Mouse (Mus musculus) stomach, embryonic 15.5 days (tissue): Measurements from ENCODE around the gene Whamm. TPM values are rescaled to one million over a fixed set of nuclear protein-coding genes. Genes with fewer than 3 reads are reported as not detected.

Experiments used
- ATAC-seq: fragments of 200-750 bp; cut with Nextera tagmentation; 2 replicates; pipeline ENCODE4 v1.8.0; 2017; ENCODE audit warnings: low read depth, moderate number of reproducible peaks, moderate TSS enrichment; ENCODE audit not compliant: insufficient read depth, low FRiP score
- H3K27ac ChIP-seq: fragments of 300-500 bp; sonication (generic); 2 replicates; pipeline ENCODE4 v1.5.1; 2015; ENCODE audit warnings: mild to moderate bottlenecking, inconsistent platforms
- H3K27me3 ChIP-seq: fragments of 300-500 bp; sonication (generic); replicated peaks from 2 replicates; pipeline ENCODE4 v1.6.1; 2015; ENCODE audit warnings: inconsistent platforms
- H3K36me3 ChIP-seq: fragments of 300-500 bp; sonication (generic); 2 replicates; pipeline ENCODE4 v1.6.1; 2015; ENCODE audit warnings: inconsistent platforms
- H3K4me1 ChIP-seq: fragments of 300-500 bp; sonication (generic); 2 replicates; pipeline ENCODE4 v1.6.1; 2015; ENCODE audit warnings: inconsistent platforms
- H3K4me2 ChIP-seq: fragments of 300-500 bp; sonication (generic); 2 replicates; pipeline ENCODE4 v1.6.1; 2015; ENCODE audit warnings: mild to moderate bottlenecking, inconsistent platforms
- H3K4me3 ChIP-seq: fragments of 300-500 bp; sonication (generic); replicated peaks from 2 replicates; pipeline ENCODE4 v1.5.1; 2015; ENCODE audit warnings: inconsistent platforms
- H3K9ac ChIP-seq: fragments of 300-500 bp; sonication (generic); 2 replicates; pipeline ENCODE4 v1.6.1; 2015; ENCODE audit warnings: inconsistent platforms
- H3K9me3 ChIP-seq: fragments of 300-500 bp; sonication (generic); 2 replicates; pipeline ENCODE4 v1.6.1; 2016; ENCODE audit warnings: inconsistent platforms
- WGBS: fragments of 180-500 bp; shearing (Covaris S2); methylation state at CpG from one replicate; pipeline ENCODE4 v1.1.7; 2015; 5-methylcytosine and 5-hydroxymethylcytosine counted together
- microRNA counts: library from miRNA; unstranded; fragments of <30 nt; microRNA quantifications from one replicate; lab custom pipeline; 2016
- polyA plus RNA-seq: library from polyadenylated mRNA; unstranded; fragments of >200 nt; fragmentation: Nextera tagmentation; extraction: Ambion mirVana; gene quantifications from 2 replicates; pipeline ENCODE4 v1.2.1, GENCODE M21; 2015

Gene Whamm
- polyA plus RNA-seq, 1 experiment from 2014 or later: 7.0 TPM

DNA sequence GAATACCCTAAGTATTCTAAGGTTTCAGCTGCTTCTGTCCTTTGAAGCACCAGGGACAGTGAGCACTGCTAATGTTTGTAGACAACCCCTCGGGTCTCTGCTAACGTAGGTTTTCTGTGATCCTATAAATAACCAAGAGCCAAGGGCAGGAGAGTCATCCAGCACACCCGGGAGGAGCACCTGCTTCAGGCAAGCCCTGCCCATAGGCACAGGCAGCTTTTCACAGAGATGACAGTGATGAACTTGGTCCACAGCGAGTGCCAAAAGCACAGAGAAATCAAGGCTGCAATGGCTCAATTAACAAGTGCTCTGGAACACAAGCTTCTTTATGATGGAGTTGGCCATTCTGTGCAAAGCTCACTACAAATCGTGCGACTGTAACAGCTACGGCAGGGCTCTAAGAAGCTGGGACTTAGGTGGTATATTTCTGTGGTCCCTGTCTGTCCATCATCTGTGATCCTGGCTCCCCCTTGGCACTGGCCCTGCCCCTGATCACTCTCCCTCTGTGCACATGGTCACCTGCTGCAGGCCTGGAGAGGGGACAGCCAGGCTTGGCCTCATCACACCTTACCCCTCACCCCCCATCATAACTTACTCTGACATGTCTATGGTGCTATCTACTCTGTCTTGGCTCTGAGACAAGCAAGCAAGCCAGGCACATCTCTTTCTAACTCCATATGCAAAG is 73.6 kb downstream of the Whamm start:
- no peaks in the 10 kb centered on the region for H3K36me3 ChIP-seq
- H3K27ac ChIP-seq: no peak overlapping the region
- H3K9ac ChIP-seq: no peak overlapping the region
- H3K4me3 ChIP-seq: no peak overlapping the region
- no peak overlapping the region for H3K4me2 ChIP-seq
- H3K9me3 ChIP-seq: no peaks in the 10 kb centered on the region
- H3K4me1 ChIP-seq: no peaks in the 10 kb centered on the region
- 54% methylated on average over 7 of the region's 7 CpGs for WGBS
- H3K27me3 ChIP-seq: no peaks in the 10 kb centered on the region
- no peak for ATAC-seq

MicroRNAs encoded within 50 kb of the gene (microRNA counts, 519-probe panel; counts per million panel counts)
- microRNA mmu-miR-1839-3p (lab: Ali Mortazavi, UCI) (1,554 counts per million, percentile 8 among the panel's probes with 10 or more counts), microRNA mmu-miR-1839-5p (lab: Ali Mortazavi, UCI) (2,529 counts per million, percentile 58 among the panel's probes with 10 or more counts)

Other genes with a start within 250 kb of the Whamm start
- gene Rps17, start 226.0 kb upstream of the Whamm start, polyA plus RNA-seq: 1,116 and 1,252 TPM in 2 replicates
- 0.83 and 0.89 TPM in 2 replicates for gene Cpeb1, start 115.8 kb upstream of the Whamm start, polyA plus RNA-seq
- gene Ap3b2, start 77.3 kb upstream of the Whamm start, polyA plus RNA-seq: 4.6 and 6.2 TPM in 2 replicates
- not detected in 2 replicates for gene BC048679, start 73.0 kb upstream of the Whamm start, polyA plus RNA-seq
- gene Fsd2, start 4.3 kb upstream of the Whamm start, polyA plus RNA-seq: 0.12 and 0.14 TPM in 2 replicates
- 37.9 and 50.0 TPM in 2 replicates for gene Homer2, start 136.3 kb downstream of the Whamm start, polyA plus RNA-seq
- 143 and 144 TPM in 2 replicates for gene Ramac, start 191.7 kb downstream of the Whamm start, polyA plus RNA-seq
- 48.6 and 53.1 TPM in 2 replicates for gene 3110040N11Rik, start 218.2 kb downstream of the Whamm start, polyA plus RNA-seq